In genomic region chr5:151367317-151367716, GRCm38 (mm10) we compare ENCODE assay signal across 7 mouse cellular contexts.
DNase-seq lines count a peak whose midpoint lies in the region; ATAC-seq and TF ChIP-seq lines count a peak whose summit lies in the region.

No protein-coding gene starts in this region.

- H3K9me3 ChIP-seq in forebrain, embryonic 16.5 days (ENCODE audit: control insufficient read depth, low read length), result no peaks in the 10 kb centered on the region
- no peaks in the 10 kb centered on the region for H3K9me3 ChIP-seq in liver, embryonic 14.5 days (ENCODE audit: control insufficient read depth, low read length)

- no peaks in the 10 kb centered on the region for H3K27me3 ChIP-seq in C2C12 (ENCODE audit: control insufficient read depth, insufficient read depth, insufficient read length)
- no peaks in the 10 kb centered on the region for H3K27me3 ChIP-seq in forebrain, embryonic 16.5 days (replicated peaks; ENCODE audit: control insufficient read depth, insufficient read depth, low read length)
- no peaks in the 10 kb centered on the region for H3K27me3 ChIP-seq in liver, embryonic 14.5 days (ENCODE audit: control insufficient read depth, insufficient read depth, low read length)

- peak overlapping the region; percentile 63 for H3K4me2 ChIP-seq in forebrain, embryonic 16.5 days (ENCODE audit: low read length)
- H3K4me2 ChIP-seq in liver, embryonic 14.5 days (ENCODE audit: low read depth), result peak overlapping the region; percentile 99

- H3K36me3 ChIP-seq in C2C12 (ENCODE audit: control insufficient read depth, insufficient read depth), result no peaks in the 10 kb centered on the region
- no peaks in the 10 kb centered on the region for H3K36me3 ChIP-seq in forebrain, embryonic 16.5 days (ENCODE audit: control insufficient read depth, insufficient read depth)
- no peaks in the 10 kb centered on the region for H3K36me3 ChIP-seq in liver, embryonic 14.5 days (replicated peaks; ENCODE audit: control insufficient read depth, insufficient read depth, low read depth)

- peak overlapping the region; percentile 94; the same call in 1 of the 2 replicates for H3K27ac ChIP-seq in forebrain, embryonic 16.5 days (ENCODE audit: low read length)
- H3K27ac ChIP-seq in liver, embryonic 14.5 days, result peak overlapping the region; percentile 88

- peak overlapping the region; percentile 48 for H3ac ChIP-seq in C2C12 (ENCODE audit: control insufficient read depth, insufficient read length, low read depth)

- no peaks in the 10 kb centered on the region for H3K79me3 ChIP-seq in C2C12 (ENCODE audit: low read depth)

- no peak for TF ChIP-seq CTCF in C2C12 (IDR thresholded peaks at IDR 0.05; ENCODE audit: control insufficient read depth, insufficient read depth, insufficient read length)
- TF ChIP-seq CTCF in liver, embryonic 14.5 days (IDR thresholded peaks at IDR 0.05; ENCODE audit: low read depth), result no peak

- H3K4me1 ChIP-seq in forebrain, embryonic 16.5 days (replicated peaks; ENCODE audit: control insufficient read depth, insufficient read depth, low read length), result peaks cover 11% of the 10 kb centered on the region
- H3K4me1 ChIP-seq in liver, embryonic 14.5 days (replicated peaks; ENCODE audit: control insufficient read depth in 2 of 2, insufficient read depth in 2 of 2, low read length in 1 of 2), result peaks cover 13 to 17% of the 10 kb centered on the region in 2 experiments

- peak overlapping the region; percentile 65 for H3K9ac ChIP-seq in forebrain, embryonic 16.5 days (replicated peaks; ENCODE audit: low read depth, low read length)
- peak overlapping the region; percentile 70 for H3K9ac ChIP-seq in liver, embryonic 14.5 days (replicated peaks)

- no peak for TF ChIP-seq EP300 in liver, embryonic 14.5 days (IDR thresholded peaks at IDR 0.05; ENCODE audit: low read depth)

- no peaks in the 10 kb centered on the region for H3K79me2 ChIP-seq in C2C12 (ENCODE audit: control insufficient read depth, insufficient read depth)

- H3K4me3 ChIP-seq in C2C12 (ENCODE audit: insufficient read depth, poor library complexity, severe bottlenecking), result peak overlapping the region; percentile 50
- peak overlapping the region; percentile 50 for H3K4me3 ChIP-seq in forebrain, embryonic 16.5 days (replicated peaks; ENCODE audit: low read length)
- H3K4me3 ChIP-seq in liver, embryonic 14.5 days (ENCODE audit: insufficient read depth in 1 of 2, low read depth in 2 of 2, low read length in 2 of 2), result peak overlapping the region; percentile 73 to 86

- peak; percentile 16 for DNase-seq in A20 (ENCODE audit: low read depth, low spot score)
- DNase-seq in liver, embryonic 14.5 days (ENCODE audit: low read depth in 3 of 3, low spot score in 3 of 3), result peak in 1 of 3 experiments; percentile 4
- DNase-seq in cerebellum, adult 11-12 months, result no peak
- DNase-seq in cerebellum, adult 8-10 months, result no peak

- 86% methylated on average over 1 of the region's 1 CpGs for WGBS in forebrain, embryonic 16.5 days
- whole genome bisulfite sequencing in liver, embryonic 14.5 days (ENCODE audit: insufficient replicate concordance), result 14% methylated on average over 1 of the region's 1 CpGs

- no peak for ATAC-seq in forebrain, embryonic 16.5 days
- no peak for ATAC-seq in liver, embryonic 14.5 days (ENCODE audit: insufficient read depth)
- ATAC-seq in activated CD4-positive, CD25-positive, alpha-beta regulatory T cell, adult 4 months, result no peak

TF ChIP-seq in C2C12, 6 proteins besides CTCF, POLR2A, EP300 and RAD21:
- no peak for TF ChIP-seq USF1 (IDR thresholded peaks at IDR 0.05; ENCODE audit: low read depth)
- no peak for TF ChIP-seq MYOD1 (IDR thresholded peaks at IDR 0.05; ENCODE audit: control insufficient read depth, insufficient read length, low read depth)
- TF ChIP-seq CEBPB (IDR thresholded peaks at IDR 0.05; ENCODE audit: low read depth), result no peak
- TF ChIP-seq MYOG (IDR thresholded peaks at IDR 0.05; ENCODE audit: control insufficient read depth, extremely low read depth, insufficient read length), result no peak
- no peak for TF ChIP-seq FOSL1 (IDR thresholded peaks at IDR 0.05; ENCODE audit: insufficient read depth, low read length, poor library complexity, severe bottlenecking)
- TF ChIP-seq MAX (IDR thresholded peaks at IDR 0.05), result no peak
